Mouse (Mus musculus) gastrocnemius, adult 8-10 months (tissue): ENCODE measurements at regions not wholly inside any gene's neighbourhood (a gene's known extent, or its start where the extent isn't known, plus 50 kb on each side); places are given as distances from the start of the nearest gene placed in this dataset.
"Not testable (repeated sequence)": the region's sequence is repeated elsewhere in the genome, so short reads cannot be mapped to it uniquely, and the experiment has no call there.

ENCODE experiments used
- DNase-seq, 2 experiments: peaks; one replicate each; pipeline ENCODE4 v3.0.0; 2022; ENCODE audit warnings: low spot score in 2 of 2

DNA sequence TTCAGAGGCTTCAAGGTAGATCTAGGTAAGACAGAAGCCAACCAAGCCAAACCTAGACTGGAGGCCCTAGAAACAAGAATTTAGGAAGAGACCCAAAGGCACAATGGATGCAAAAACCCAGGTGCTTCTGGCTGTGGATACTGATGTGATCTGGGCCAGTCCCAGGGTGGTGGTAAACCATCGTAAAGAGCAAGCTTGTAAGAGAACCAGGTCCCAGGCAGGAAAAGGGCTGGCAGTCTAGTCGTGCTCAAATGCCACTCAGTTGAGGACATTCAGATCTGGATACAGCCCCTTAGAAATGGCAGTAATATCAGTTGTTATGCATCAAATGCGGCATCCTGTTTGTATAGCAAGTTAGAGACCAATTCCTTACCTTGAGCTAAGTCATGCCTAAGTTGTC is 175.5 kb upstream of the Pkdcc start:
- DNase-seq = no peak

DNA sequence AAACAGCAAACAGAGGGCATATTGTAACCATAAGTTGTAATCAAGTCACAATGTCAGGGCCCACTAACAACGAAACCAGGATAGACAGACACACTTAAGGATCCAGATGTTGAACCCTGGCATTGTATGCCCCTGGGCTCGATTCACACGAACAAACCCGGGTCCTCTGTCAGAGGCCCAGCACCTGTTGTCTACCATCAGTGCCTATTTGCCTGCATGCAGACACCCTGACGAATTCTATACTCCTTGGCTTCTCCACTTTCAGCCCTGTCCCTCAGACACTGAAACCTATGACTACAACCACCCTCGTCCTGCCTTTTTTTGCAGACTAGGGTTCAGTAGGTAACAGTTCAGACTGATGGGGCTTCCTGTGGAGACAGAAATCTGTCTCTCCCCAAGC is 170.6 kb upstream of the Pkdcc start:
- DNase-seq = no peak

DNA sequence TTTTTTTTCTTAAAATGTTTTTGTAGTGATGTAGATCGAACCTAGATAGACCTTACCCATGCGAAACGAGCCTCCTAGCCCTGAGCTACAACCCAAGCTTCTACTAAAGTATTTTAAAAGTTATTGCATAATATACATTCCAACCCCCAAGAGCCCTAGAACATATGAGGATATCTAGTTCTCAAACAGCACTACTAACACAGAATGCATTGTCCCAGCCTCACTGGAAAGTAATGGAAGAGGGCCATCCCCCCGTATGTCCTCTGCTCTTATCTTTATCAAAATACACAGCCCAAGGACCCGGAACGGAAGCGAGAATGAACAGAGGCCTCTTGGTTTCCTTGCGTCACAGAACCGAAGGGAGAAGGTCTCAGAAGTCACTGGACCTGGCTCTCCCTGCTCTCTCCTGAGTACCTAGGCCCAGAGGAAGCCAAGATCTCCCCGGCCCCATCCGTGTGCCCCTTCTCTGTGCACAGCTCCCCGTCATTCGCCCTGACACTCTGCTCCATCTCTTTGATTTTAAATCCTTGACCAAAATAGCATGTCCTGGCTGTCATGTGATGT is 165.0 kb upstream of the Pkdcc start:
- no peak for DNase-seq

DNA sequence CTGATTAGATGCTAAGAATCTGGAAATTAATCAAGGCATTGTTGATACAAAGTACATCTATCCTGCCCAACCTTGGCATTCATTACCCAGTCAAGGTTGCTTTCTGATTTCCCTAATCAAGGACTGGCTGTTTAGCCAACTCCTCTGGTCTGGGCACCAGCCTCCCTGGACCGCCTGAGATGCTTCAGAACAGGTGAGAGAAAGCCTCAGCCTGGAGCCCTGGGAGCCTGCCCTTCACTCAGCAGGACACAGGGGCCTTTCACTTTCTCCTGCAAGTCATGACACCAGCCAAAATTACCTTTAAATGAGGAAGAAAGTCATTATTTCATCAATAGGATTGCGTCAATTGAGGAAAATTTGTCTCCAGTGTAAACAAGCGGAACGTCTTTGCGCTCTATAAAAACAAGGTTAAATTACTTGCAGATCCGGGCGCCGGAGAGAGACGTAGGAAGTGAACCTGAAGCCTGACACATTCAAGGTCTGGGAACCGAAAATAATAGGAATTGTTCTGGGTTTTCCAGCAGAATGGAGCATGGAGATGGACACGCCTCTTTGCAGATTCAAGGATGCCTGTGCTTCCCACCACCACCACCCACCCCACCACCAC is 164.4 kb upstream of the Pkdcc start:
- no peak for DNase-seq

DNA sequence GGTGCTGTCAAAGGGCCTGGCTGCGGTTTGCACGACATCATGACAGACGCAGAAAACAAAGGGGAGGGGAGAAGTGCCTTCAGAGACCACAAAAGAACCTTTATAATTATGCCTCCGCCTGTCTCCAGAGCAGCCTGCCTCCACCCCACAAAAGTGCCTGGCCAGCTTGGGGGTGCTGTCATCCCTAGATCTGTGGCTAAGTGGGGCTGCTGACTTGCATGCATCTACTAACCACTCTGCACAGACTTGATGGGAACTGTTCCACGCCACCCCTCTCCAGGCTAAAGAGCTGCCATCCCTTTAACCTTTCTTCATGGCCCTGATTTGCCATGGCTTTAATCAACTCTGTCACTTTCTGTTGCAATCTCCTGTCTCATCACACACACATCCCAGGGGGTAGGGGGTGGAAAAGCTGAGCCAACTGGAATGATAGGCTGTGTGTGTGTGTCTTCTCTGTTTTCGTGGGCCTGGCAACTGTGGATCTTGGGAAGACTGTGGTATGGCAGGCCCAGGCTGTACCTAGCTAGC is 162.4 kb upstream of the Pkdcc start:
- DNase-seq = no peak

DNA sequence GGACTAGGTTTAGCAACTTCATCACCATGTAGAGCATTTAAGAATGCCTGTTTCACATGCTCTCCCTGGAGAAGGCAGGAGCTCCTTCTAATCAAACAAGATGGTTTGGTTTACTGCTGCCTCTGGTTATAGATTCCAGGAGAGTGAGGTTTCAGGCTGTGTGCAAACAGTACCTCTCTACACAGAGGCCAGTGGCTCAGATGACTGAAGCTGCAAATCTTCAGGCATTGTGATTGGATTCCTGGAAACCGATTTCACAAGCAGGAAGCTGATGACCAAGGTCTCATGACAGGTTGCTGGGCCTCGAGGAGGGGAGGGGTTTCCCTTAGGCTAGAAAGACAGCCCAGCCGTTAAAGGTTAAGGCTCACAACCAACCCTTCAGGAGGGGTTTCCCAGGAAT is 157.3 kb upstream of the Pkdcc start:
- DNase-seq = no peak

DNA sequence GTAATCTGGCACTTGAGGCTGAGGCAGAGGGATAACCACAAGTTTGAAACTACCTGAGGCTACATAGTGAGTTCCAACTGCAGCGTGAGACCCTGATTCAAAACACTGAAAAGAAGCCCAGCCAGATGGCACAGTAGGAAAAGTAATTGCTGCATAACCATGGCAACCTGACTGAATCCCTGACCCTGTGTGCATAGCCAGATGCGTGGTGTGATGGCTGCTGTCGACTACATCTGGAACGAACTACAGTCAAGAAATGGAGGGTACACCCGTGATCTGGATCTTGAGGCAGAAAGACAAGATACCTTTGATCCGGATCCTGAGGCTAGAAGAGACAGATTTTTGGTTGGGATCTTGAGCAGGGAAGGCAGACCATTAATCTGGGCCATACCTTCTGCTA is 153.2 kb upstream of the Pkdcc start:
- no peak for DNase-seq

DNA sequence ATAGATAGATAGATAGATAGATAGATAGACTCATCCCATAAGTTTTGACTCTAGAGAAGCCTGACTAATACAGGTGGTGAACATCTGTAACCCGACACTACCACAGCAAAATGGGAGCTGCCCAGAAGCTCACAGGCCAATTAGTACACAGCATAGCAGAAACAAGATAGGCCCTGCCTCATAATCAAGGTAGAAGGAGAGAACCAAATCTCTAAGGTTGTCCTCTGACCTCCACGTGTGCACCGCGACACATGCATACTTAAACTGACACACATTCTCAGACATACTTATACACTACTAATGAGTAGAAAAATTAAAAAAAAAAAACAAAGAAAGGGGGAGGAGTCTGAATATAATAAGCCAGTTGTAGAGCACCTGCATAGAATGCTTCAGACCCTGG is 151.2 kb upstream of the Pkdcc start:
- DNase-seq = no peak

DNA sequence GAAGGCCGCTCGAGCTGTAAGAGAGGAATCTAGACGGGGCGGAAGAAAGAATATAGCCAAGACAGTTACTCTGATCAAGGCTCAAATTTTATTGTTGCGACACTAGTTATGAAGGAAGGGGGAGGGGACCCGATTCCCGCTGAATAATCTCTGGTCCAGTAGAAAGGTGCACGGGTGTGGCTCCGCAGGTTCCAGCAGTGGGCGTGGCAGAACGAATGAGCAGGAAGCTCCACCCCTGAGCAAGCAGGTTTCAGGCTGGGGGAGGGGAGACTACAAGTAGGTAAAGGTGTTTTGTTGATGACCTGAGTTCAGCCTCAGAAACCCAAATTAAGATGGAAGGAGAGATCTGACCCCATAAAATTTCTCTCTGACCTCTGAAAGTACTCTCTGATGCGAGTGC is 150.7 kb upstream of the Pkdcc start:
- DNase-seq = not testable (repeated sequence)

DNA sequence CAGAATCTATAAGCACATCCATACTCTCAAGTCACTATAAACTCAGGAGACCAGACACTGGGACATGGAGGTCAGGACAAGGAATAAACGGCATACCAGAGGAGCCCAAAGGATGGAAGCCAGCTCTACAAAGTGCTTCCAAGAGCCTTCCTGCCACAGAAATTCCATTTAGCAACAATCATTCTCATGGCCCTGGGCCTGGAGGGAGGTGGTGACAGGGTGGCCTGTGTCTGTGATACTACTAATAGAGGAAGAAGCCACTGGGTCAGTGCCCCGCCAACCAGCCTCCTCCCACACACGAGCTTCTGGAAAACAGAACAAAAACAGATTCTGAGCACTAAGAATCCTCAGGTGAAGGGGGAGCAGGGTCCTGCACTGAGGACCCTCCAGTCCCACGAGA is 145.8 kb upstream of the Pkdcc start:
- no peak for DNase-seq

DNA sequence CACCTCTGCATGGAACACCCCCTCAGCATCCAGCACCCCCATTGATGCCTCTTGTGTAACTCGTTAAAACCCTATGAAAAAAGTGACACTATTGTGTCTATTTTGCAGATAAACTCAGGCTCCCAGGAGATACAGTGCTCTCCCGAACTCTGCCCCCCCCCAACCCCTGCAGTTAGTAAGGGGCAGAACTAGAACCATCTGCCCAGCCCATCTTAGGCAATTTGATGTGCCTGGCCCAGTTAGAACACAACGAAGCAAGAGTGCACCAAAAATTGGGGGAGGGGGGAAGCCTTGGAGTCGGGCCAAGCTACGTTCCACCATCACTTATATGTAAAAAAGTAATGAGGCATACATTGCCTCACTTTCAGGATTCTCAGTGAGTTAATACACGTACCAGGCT is 143.3 kb upstream of the Pkdcc start:
- no peak for DNase-seq

DNA sequence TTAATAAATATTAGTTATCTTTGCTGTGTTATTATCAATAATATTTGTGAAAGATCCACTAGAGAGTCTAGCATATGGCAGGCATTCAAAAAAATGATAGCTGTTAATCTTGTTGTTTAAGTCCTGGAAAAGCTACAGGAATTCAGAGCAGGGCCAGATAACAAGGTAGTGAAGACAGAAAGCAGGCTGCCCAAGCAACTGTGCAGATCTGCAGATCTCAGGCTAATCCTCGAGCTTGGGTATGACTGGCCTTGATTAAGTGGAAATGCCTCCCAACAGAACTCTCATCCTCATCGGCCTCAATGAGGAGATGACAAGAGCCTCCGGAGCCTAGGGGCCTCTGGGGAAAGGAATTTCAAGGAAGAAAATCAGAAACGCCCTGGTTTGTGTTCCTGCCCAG is 142.9 kb upstream of the Pkdcc start:
- no peak for DNase-seq

DNA sequence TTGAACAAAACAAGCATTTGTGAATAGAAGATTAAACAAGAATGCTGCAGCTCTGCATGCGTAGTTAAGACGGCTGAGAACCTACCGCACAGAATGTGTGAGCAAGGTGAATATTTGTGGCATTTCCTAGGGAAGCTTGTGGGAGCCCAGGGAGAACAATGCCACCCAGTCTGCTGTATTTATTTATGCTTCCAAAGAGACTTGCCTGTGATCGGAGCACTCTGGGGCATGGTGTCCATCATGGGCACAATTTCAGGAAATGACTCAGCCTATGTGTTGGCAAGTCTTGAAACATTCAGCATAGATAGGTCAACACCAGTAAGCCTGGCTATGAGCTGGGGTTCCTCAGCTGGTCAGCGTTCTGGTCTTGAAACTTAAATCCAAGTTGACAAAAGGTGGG is 140.2 kb upstream of the Pkdcc start:
- no peak for DNase-seq

DNA sequence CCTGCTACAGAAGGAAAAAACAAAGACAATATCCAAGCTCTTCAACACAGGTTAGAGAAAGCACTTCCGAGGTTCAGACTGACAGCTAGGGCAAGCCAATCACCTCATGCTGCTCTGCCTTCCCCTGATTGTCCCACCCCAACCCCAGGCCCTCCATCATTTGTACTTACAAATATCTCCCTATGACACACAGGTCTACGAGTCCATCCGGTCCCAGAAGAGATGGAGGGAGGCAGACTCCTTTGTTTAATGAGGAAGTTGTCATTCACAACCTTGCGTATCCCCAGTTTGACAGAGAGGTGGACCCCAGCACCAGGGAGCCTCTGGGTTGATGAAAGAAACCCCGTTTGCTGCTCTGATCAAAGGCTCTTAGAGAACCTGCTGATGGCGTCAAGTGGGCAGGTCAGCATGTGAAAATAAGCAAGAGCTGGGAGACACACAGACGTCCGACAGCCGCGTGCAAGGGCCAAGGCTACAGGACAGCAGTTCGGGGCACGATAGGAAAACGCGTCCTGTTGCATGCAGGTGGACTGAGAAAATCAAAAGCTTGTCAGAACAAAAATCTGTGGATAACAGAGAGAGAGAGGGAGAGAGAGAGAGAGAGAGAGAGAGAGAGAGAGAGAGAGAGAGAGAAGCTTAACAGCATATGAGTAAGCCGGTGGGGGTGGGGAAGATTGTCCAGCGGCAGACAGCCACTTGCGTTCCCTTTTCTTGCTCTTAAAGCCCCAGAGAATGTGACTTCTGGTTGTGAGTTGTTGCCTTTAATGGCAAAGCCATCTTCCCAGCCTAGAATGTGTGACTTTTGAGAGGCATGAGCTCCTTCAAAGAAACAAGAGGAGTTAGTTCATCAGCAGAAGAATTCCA is 137.1 kb upstream of the Pkdcc start:
- no peak for DNase-seq

DNA sequence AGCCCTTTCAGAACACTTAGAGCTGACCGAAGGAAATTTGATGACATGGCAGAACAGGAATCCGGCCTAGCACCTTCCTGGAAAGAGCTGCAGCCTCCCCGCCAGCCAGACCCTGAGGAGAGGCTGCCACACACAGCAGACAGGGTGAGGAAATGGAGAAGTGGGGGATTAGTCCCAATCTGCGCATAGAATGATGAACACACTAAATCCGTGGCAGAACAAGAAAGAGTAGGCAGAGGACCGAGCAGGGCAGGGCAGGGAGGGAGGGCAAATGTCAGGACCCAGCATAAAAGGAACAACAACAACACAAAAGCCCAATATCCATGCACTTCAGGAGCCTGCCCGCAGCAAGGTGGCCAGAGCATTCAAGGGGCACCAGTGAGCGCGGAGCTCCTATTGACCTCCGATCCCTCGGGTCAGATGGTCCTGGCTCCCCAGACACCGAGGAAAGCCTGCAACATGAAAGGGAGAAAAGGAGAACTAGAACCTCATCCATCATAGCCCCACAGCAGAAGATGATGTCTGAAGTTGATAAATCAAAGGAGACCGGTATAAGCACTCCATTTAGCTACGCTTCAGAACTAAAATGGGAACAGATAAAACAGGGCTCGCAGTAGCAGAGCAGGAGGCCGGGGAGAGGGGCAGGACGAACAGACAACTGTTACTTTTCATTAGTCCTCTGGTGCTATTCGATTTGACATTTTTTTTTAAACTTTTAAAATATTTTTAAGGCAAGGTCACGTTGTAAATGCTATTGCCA is 136.3 kb upstream of the Pkdcc start:
- DNase-seq = no peak

DNA sequence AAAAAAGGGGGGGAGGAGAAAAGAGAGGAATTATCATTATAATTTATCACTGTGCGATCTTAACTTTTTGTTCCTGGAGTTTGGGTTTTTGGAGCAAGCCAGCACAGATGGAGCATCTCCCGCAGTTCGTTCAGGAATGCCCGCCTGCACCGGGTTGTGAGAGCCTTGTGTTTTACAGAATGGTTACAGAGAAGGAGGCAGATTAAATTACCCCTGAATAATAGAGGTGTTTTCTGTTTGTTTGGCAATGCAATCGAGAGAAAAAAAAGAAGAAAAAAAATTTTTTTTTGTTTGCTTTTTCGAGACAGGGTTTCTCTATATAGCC is 135.8 kb upstream of the Pkdcc start:
- DNase-seq = no peak

DNA sequence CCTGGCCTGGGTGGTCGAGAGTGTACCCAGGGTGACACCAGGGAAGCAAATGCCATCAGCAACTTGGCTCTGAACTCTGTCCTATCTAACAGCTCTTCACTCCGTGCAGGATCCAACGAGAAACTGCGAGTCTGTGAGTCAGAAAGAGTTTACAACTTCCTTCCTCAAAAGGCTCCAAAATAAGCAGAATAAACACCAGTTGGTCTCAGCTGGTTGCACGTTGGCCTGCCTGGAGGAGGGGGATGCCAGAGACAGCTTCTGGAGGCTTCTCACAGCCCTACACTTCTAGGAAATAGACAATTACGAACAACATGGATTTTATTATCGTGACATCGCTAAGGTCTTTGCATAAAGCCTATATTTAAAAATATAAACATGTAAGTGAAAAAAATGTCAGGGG is 133.4 kb upstream of the Pkdcc start:
- DNase-seq = no peak

DNA sequence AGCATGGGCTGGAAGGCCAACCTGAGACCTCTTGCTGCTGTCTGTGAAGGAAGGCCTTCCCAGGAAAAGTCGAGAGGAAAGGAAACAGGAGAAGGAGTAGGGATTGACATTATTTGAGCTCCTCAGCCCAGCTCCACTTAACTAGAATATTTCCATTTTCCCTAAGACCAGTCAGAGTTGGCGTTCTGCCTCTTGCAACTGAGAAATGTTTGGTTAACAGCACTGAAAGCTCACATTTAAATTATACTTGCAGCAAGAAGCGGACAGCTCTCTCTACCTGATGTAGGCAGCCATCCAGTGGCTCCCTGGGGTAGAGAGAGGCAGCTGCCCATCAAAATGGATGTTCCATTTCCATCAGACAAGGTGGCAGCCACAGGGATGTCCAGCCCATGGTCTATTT is 131.6 kb upstream of the Pkdcc start:
- no peak for DNase-seq

DNA sequence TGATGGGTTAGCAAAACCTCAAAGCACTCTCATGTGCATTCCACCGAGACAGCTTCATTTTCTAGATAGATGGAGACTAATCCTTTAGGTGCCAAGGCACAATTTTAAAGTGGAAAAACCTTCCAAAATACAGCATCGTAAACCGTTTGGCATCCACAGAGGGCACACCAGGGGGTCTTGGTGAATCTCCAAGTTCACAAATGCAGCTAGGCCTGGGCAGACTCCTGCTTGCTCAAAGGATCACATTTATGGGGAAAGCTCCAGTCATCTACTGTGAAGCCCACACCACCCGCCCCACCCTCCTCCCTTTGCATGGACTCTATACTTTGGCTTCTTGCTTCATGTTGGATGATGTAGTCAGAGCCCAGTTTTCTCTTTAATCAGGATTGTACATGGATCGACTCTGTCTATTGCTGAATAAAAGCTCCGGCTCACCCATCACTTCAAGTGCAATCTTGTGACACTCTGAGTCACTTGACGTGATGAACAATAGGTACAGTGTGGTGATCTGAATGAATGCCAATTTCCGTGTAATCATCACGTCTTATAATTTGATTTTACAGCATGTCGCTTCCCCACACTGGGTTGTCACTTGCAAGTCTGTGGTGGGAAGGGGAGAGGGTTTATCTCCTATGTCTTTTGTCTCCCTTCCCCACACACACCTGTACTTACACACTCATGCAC is 129.2 kb upstream of the Pkdcc start:
- no peak for DNase-seq

DNA sequence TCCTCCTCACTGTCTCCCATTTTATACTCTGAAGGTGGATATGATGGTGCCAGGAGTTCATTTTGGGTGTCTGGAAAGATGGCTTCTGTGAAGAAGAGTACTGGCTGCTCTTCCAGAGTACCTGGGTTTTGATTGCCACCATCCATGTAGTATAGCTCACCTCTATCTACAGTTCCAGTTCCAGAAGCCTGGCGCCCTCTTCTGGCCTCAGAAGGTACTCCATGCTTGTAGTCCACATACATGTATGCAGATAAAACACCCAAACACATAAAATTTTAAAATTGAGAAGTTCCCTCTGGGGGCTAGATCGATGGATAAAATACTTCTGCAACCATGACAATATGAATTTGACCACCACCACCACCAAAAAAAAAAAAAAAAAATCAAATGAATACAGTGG is 128.4 kb upstream of the Pkdcc start:
- no peak for DNase-seq

DNA sequence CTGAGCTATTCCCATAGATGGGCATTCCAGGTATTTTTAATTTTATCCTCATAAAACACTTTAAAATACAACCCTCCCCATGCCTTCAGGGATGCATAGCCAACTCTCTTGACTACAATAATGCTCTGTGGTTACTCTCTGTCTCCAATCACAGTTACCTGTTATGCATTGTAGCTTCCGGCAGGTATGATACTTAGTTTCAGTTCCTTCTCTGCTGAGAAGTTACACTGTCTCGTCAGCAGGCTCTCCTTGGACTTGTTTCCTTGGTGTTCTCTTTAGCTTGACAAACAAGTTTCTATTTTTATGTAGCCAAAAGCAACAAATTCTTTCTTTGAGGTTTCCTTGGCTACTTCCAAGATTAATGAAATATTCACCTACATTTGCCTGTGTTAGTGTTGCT is 126.6 kb upstream of the Pkdcc start:
- DNase-seq = no peak
